Mouse (Mus musculus) myocyte (in vitro differentiated cells): ENCODE data around the gene Sbf2. TPM values are rescaled to one million over a fixed set of nuclear protein-coding genes. Genes with fewer than 3 reads are reported as not detected.

Experiments used
- H3K27me3 ChIP-seq: one replicate; pipeline ENCODE4 v1.6.1; 2011; ENCODE audit not compliant: control insufficient read depth, insufficient read depth, insufficient read length
- H3K36me3 ChIP-seq: one replicate; pipeline ENCODE4 v1.6.1; 2011; ENCODE audit not compliant: control insufficient read depth, insufficient read depth
- H3K4me2 ChIP-seq: one replicate; pipeline ENCODE4 v1.6.1; 2011; ENCODE audit warnings: low read depth, control low read depth
- H3K4me3 ChIP-seq: one replicate; pipeline ENCODE4 v1.5.1; 2011; ENCODE audit warnings: mild to moderate bottlenecking, control low read depth, moderate library complexity
- H3K79me2 ChIP-seq: one replicate; pipeline ENCODE4 v1.6.1; 2011; ENCODE audit not compliant: control insufficient read depth, insufficient read depth
- H3ac ChIP-seq: one replicate; pipeline ENCODE4 v1.6.1; 2011; ENCODE audit not compliant: control insufficient read depth, insufficient read length
- CEBPB ChIP-seq: IDR thresholded peaks from 2 replicates; pipeline ENCODE4 v1.6.1; 2011; ENCODE audit warnings: mild to moderate bottlenecking, moderate library complexity; ENCODE audit not compliant: poor library complexity, insufficient read depth, severe bottlenecking
- E2F4 ChIP-seq: IDR thresholded peaks from one replicate; pipeline ENCODE4 v1.6.1; 2011; ENCODE audit warnings: mild to moderate bottlenecking, control low read depth, moderate library complexity; ENCODE audit not compliant: insufficient read depth
- MAX ChIP-seq: IDR thresholded peaks from one replicate; pipeline ENCODE4 v1.6.1; 2011; ENCODE audit warnings: low read depth, mild to moderate bottlenecking, control low read depth
- MYOD1 ChIP-seq, 3 experiments: IDR thresholded peaks; one replicate each; pipeline ENCODE4 v1.6.1; 2011; ENCODE audit warnings: control low read depth in 2 of 3, low read depth in 2 of 3, mild to moderate bottlenecking in 2 of 3, moderate library complexity in 1 of 3; ENCODE audit not compliant: insufficient read length in 2 of 3, control insufficient read depth in 1 of 3
- MYOG ChIP-seq, 3 experiments: IDR thresholded peaks; one replicate each; pipeline ENCODE4 v1.6.1; 2011; ENCODE audit warnings: control low read depth in 2 of 3, low read depth in 2 of 3, mild to moderate bottlenecking in 2 of 3; ENCODE audit not compliant: insufficient read length in 2 of 3, control insufficient read depth in 1 of 3, insufficient read depth in 1 of 3
- POLR2A ChIP-seq: IDR thresholded peaks from one replicate; pipeline ENCODE4 v1.6.1; 2011; ENCODE audit warnings: low read depth, mild to moderate bottlenecking, control low read depth, moderate library complexity; ENCODE audit not compliant: insufficient read length
- POLR2AphosphoS2 ChIP-seq: IDR thresholded peaks from one replicate; pipeline ENCODE4 v1.6.1; 2011; ENCODE audit warnings: low read depth, control low read depth; ENCODE audit not compliant: insufficient read length
- REST ChIP-seq: IDR thresholded peaks from one replicate; pipeline ENCODE4 v1.6.1; 2011; ENCODE audit warnings: mild to moderate bottlenecking, control low read depth, moderate library complexity; ENCODE audit not compliant: insufficient read depth, insufficient read length
- SRF ChIP-seq: IDR thresholded peaks from one replicate; pipeline ENCODE4 v1.6.1; 2011; ENCODE audit warnings: low read depth; ENCODE audit not compliant: control insufficient read depth, insufficient read length
- TCF12 ChIP-seq: IDR thresholded peaks from one replicate; pipeline ENCODE4 v1.6.1; 2011; ENCODE audit warnings: mild to moderate bottlenecking, control low read depth; ENCODE audit not compliant: poor library complexity, insufficient read depth, severe bottlenecking
- TCF3 ChIP-seq: IDR thresholded peaks from one replicate; pipeline ENCODE4 v1.6.1; 2011; ENCODE audit warnings: low read depth, control low read depth; ENCODE audit not compliant: insufficient read length
- USF1 ChIP-seq: IDR thresholded peaks from one replicate; pipeline ENCODE4 v1.6.1; 2011; ENCODE audit warnings: low read depth, mild to moderate bottlenecking, control low read depth, moderate library complexity
- polyA plus RNA-seq: library from polyadenylated mRNA; unstranded; fragments of >200 nt; fragmentation: generic; extraction: Trizol; gene quantifications from one replicate; pipeline ENCODE4 v1.2.1, GENCODE M21; 2012; ENCODE audit warnings: missing spikeins

Gene Sbf2
- polyA plus RNA-seq, 1 experiment: 11.3 TPM

- H3K79me2 ChIP-seq: no peaks in the 10 kb centered on the region
- H3K4me3 ChIP-seq: no peak overlapping the region
- H3K36me3 ChIP-seq: peaks cover 6% of the 10 kb centered on the region
- no peaks in the 10 kb centered on the region for H3K27me3 ChIP-seq
- no peak overlapping the region for H3ac ChIP-seq
- peak overlapping the region; percentile 38 for H3K4me2 ChIP-seq
- no peak for TF ChIP-seq E2F4
- TF ChIP-seq MAX: no peak
- TF ChIP-seq USF1: no peak
Observed at GRCm38 (mm10) chr7:110379335-110379914, 235.3 kb downstream of the Sbf2 start.

GRCm38 (mm10) chr7:110372529-110372928 lies 242.2 kb downstream of the Sbf2 start:
- no peak overlapping the region for H3K4me3 ChIP-seq
- no peak for TF ChIP-seq MYOG (IDR thresholded peaks at IDR 0.05; ENCODE audit: control insufficient read depth in 1 of 3, insufficient read depth in 1 of 3, insufficient read length in 2 of 3, low read depth in 2 of 3)
- TF ChIP-seq CEBPB: no peak
- no peak for TF ChIP-seq TCF3
- no peak for TF ChIP-seq SRF
- TF ChIP-seq MAX: no peak
- TF ChIP-seq E2F4: no peak
- no peak for TF ChIP-seq POLR2A
- no peak for TF ChIP-seq MYOD1 (IDR thresholded peaks at IDR 0.05; ENCODE audit: control insufficient read depth in 1 of 3, insufficient read length in 2 of 3, low read depth in 2 of 3)
- TF ChIP-seq POLR2AphosphoS2: no peak
- TF ChIP-seq REST: no peak
- H3K36me3 ChIP-seq: peaks cover 20% of the 10 kb centered on the region
- no peak overlapping the region for H3K4me2 ChIP-seq
- H3K27me3 ChIP-seq: no peaks in the 10 kb centered on the region
- no peaks in the 10 kb centered on the region for H3K79me2 ChIP-seq
- H3ac ChIP-seq: no peak overlapping the region

GRCm38 (mm10) chr7:110362005-110362404 lies 252.7 kb downstream of the Sbf2 start:
- Histone ChIP-seq H3ac (no peak overlapping the region), H3K4me2 (no peak overlapping the region), H3K4me3 (no peak overlapping the region), H3K27me3 (no peaks in the 10 kb centered on the region), H3K36me3 (peaks cover 12% of the 10 kb centered on the region), H3K79me2 (no peaks in the 10 kb centered on the region)
- TF ChIP-seq MAX (no peak), POLR2A (no peak), TCF3 (no peak), MYOD1 (IDR thresholded peaks at IDR 0.05; ENCODE audit: control insufficient read depth in 1 of 3, insufficient read length in 2 of 3, low read depth in 2 of 3) (peak in 2 of 3 experiments; percentile 3 to 6), E2F4 (no peak)

- no peak overlapping the region for H3ac ChIP-seq
- TF ChIP-seq E2F4 (no peak), MAX (no peak), USF1 (no peak)
- H3K4me2 ChIP-seq: no peak overlapping the region
- H3K36me3 ChIP-seq: peaks cover 9% of the 10 kb centered on the region
- H3K79me2 ChIP-seq: no peaks in the 10 kb centered on the region
- no peaks in the 10 kb centered on the region for H3K27me3 ChIP-seq
- no peak overlapping the region for H3K4me3 ChIP-seq
Observed at GRCm38 (mm10) chr7:110361516-110361915, 253.2 kb downstream of the Sbf2 start.

GRCm38 (mm10) chr7:110359391-110359790 lies 255.3 kb downstream of the Sbf2 start:
- Histone ChIP-seq H3K79me2 (no peaks in the 10 kb centered on the region), H3K36me3 (peaks cover 3% of the 10 kb centered on the region), H3ac (no peak overlapping the region), H3K4me3 (no peak overlapping the region), H3K27me3 (no peaks in the 10 kb centered on the region), H3K4me2 (no peak overlapping the region)
- no peak for TF ChIP-seq POLR2A
- no peak for TF ChIP-seq E2F4

- TF ChIP-seq SRF (no peak), MYOG (IDR thresholded peaks at IDR 0.05; ENCODE audit: control insufficient read depth in 1 of 3, insufficient read depth in 1 of 3, insufficient read length in 2 of 3, low read depth in 2 of 3) (no peak), CEBPB (no peak), MYOD1 (IDR thresholded peaks at IDR 0.05; ENCODE audit: control insufficient read depth in 1 of 3, insufficient read length in 2 of 3, low read depth in 2 of 3) (no peak), REST (no peak), POLR2AphosphoS2 (no peak), USF1 (no peak), TCF12 (no peak), MAX (no peak), E2F4 (no peak), POLR2A (no peak), TCF3 (no peak)
- H3K4me2 ChIP-seq: no peak overlapping the region
Observed at GRCm38 (mm10) chr7:110353971-110354370, 260.8 kb downstream of the Sbf2 start.

More at GRCm38 (mm10) chr7:110353971-110354370, 260.8 kb downstream of the Sbf2 start:
- Histone ChIP-seq H3ac (no peak overlapping the region), H3K27me3 (no peaks in the 10 kb centered on the region), H3K79me2 (no peaks in the 10 kb centered on the region), H3K4me3 (no peak overlapping the region), H3K36me3 (no peaks in the 10 kb centered on the region)
